Mouse (Mus musculus) myocyte (in vitro differentiated cells): ENCODE measurements around the gene Nr1h2. TPM values are rescaled to one million over a fixed set of nuclear protein-coding genes. Genes with fewer than 3 reads are reported as not detected.

Source experiments
- H3K27me3 ChIP-seq: one replicate; pipeline ENCODE4 v1.6.1; 2011; ENCODE audit not compliant: control insufficient read depth, insufficient read depth, insufficient read length
- H3K36me3 ChIP-seq: one replicate; pipeline ENCODE4 v1.6.1; 2011; ENCODE audit not compliant: control insufficient read depth, insufficient read depth
- H3K4me2 ChIP-seq: one replicate; pipeline ENCODE4 v1.6.1; 2011; ENCODE audit warnings: low read depth, control low read depth
- H3K4me3 ChIP-seq: one replicate; pipeline ENCODE4 v1.5.1; 2011; ENCODE audit warnings: mild to moderate bottlenecking, control low read depth, moderate library complexity
- H3K79me2 ChIP-seq: one replicate; pipeline ENCODE4 v1.6.1; 2011; ENCODE audit not compliant: control insufficient read depth, insufficient read depth
- H3ac ChIP-seq: one replicate; pipeline ENCODE4 v1.6.1; 2011; ENCODE audit not compliant: control insufficient read depth, insufficient read length
- CEBPB ChIP-seq: IDR thresholded peaks from 2 replicates; pipeline ENCODE4 v1.6.1; 2011; ENCODE audit warnings: mild to moderate bottlenecking, moderate library complexity; ENCODE audit not compliant: poor library complexity, insufficient read depth, severe bottlenecking
- E2F4 ChIP-seq: IDR thresholded peaks from one replicate; pipeline ENCODE4 v1.6.1; 2011; ENCODE audit warnings: mild to moderate bottlenecking, control low read depth, moderate library complexity; ENCODE audit not compliant: insufficient read depth
- MAX ChIP-seq: IDR thresholded peaks from one replicate; pipeline ENCODE4 v1.6.1; 2011; ENCODE audit warnings: low read depth, mild to moderate bottlenecking, control low read depth
- MYOD1 ChIP-seq, 3 experiments: IDR thresholded peaks; one replicate each; pipeline ENCODE4 v1.6.1; 2011; ENCODE audit warnings: control low read depth in 2 of 3, low read depth in 2 of 3, mild to moderate bottlenecking in 2 of 3, moderate library complexity in 1 of 3; ENCODE audit not compliant: insufficient read length in 2 of 3, control insufficient read depth in 1 of 3
- MYOG ChIP-seq, 3 experiments: IDR thresholded peaks; one replicate each; pipeline ENCODE4 v1.6.1; 2011; ENCODE audit warnings: control low read depth in 2 of 3, low read depth in 2 of 3, mild to moderate bottlenecking in 2 of 3; ENCODE audit not compliant: insufficient read length in 2 of 3, control insufficient read depth in 1 of 3, insufficient read depth in 1 of 3
- POLR2A ChIP-seq: IDR thresholded peaks from one replicate; pipeline ENCODE4 v1.6.1; 2011; ENCODE audit warnings: low read depth, mild to moderate bottlenecking, control low read depth, moderate library complexity; ENCODE audit not compliant: insufficient read length
- POLR2AphosphoS2 ChIP-seq: IDR thresholded peaks from one replicate; pipeline ENCODE4 v1.6.1; 2011; ENCODE audit warnings: low read depth, control low read depth; ENCODE audit not compliant: insufficient read length
- REST ChIP-seq: IDR thresholded peaks from one replicate; pipeline ENCODE4 v1.6.1; 2011; ENCODE audit warnings: mild to moderate bottlenecking, control low read depth, moderate library complexity; ENCODE audit not compliant: insufficient read depth, insufficient read length
- SRF ChIP-seq: IDR thresholded peaks from one replicate; pipeline ENCODE4 v1.6.1; 2011; ENCODE audit warnings: low read depth; ENCODE audit not compliant: control insufficient read depth, insufficient read length
- TCF12 ChIP-seq: IDR thresholded peaks from one replicate; pipeline ENCODE4 v1.6.1; 2011; ENCODE audit warnings: mild to moderate bottlenecking, control low read depth; ENCODE audit not compliant: poor library complexity, insufficient read depth, severe bottlenecking
- TCF3 ChIP-seq: IDR thresholded peaks from one replicate; pipeline ENCODE4 v1.6.1; 2011; ENCODE audit warnings: low read depth, control low read depth; ENCODE audit not compliant: insufficient read length
- USF1 ChIP-seq: IDR thresholded peaks from one replicate; pipeline ENCODE4 v1.6.1; 2011; ENCODE audit warnings: low read depth, mild to moderate bottlenecking, control low read depth, moderate library complexity
- polyA plus RNA-seq: library from polyadenylated mRNA; unstranded; fragments of >200 nt; fragmentation: generic; extraction: Trizol; gene quantifications from one replicate; pipeline ENCODE4 v1.2.1, GENCODE M21; 2012; ENCODE audit warnings: missing spikeins

Gene Nr1h2
- polyA plus RNA-seq, 1 experiment: 94.7 TPM

DNA sequence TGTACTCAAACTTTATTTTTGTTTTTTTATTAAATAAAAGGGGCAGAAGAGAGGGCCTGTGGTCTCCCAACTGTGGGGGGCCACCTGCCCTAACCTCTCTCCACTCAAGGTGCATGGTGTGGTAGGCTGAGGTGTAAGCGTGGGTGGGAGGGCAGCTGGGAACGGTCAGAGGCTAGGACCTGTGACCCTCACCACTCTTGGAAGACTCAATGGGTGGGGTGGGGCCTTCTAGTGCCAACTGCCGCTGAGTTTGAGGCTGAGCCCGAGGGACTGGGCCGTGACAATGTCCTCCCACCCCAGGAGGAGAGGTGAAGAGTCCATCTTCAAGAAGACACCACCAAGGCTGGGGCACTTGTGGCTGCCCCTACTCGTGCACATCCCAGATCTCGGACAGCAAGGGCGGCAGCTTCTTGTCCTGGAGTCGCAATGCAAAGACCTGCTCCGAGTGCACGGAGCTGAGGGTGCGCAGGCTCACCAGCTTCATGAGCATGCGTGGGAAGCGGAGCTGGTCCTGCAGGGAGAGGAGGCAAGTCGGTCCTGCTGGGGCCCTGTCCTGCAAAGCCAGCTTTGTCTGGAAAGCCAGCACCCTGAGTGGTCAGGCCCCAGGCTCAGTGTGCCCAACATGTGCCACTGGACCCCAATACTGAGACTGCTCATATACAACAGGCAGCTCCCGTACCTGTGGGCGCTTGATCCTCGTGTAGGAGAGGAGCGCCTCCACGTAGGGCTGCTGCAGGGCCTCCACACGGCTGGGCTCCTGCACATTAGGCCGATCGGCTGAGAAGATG, 3.9 kb downstream of the Nr1h2 start:
- H3K4me3 ChIP-seq: no peak overlapping the region
- no peaks in the 10 kb centered on the region for H3K27me3 ChIP-seq
- TF ChIP-seq MYOD1 (IDR thresholded peaks at IDR 0.05; ENCODE audit: control insufficient read depth in 1 of 3, insufficient read length in 2 of 3, low read depth in 2 of 3): no peak
- no peak for TF ChIP-seq TCF3
- TF ChIP-seq USF1: no peak
- TF ChIP-seq MAX: no peak
- TF ChIP-seq REST: no peak
- TF ChIP-seq E2F4: no peak
- no peak for TF ChIP-seq POLR2A
- TF ChIP-seq TCF12: no peak
- no peak for TF ChIP-seq SRF
- no peak for TF ChIP-seq MYOG (IDR thresholded peaks at IDR 0.05; ENCODE audit: control insufficient read depth in 1 of 3, insufficient read depth in 1 of 3, insufficient read length in 2 of 3, low read depth in 2 of 3)
- no peak for TF ChIP-seq CEBPB
- no peaks in the 10 kb centered on the region for H3K36me3 ChIP-seq
- peaks cover 16% of the 10 kb centered on the region for H3K79me2 ChIP-seq
- no peak overlapping the region for H3K4me2 ChIP-seq
- H3ac ChIP-seq: no peak overlapping the region

- H3ac ChIP-seq: no peak within 1 kb of the TSS
- H3K79me2 ChIP-seq: peaks cover 16% of the 10 kb centered on the region
- H3K36me3 ChIP-seq: no peaks in the 10 kb centered on the region
- peak within 1 kb of the TSS; percentile 39 for H3K4me3 ChIP-seq
- H3K27me3 ChIP-seq: no peaks in the 10 kb centered on the region
- TF ChIP-seq CEBPB (no peak), USF1 (no peak), POLR2AphosphoS2 (peak; percentile 96), MYOG (IDR thresholded peaks at IDR 0.05; ENCODE audit: control insufficient read depth in 1 of 3, insufficient read depth in 1 of 3, insufficient read length in 2 of 3, low read depth in 2 of 3) (no peak), MAX (no peak), MYOD1 (IDR thresholded peaks at IDR 0.05; ENCODE audit: control insufficient read depth in 1 of 3, insufficient read length in 2 of 3, low read depth in 2 of 3) (no peak), POLR2A (peak; percentile 58), E2F4 (peak; percentile 78)
- H3K4me2 ChIP-seq: peak within 1 kb of the TSS; percentile 87
Measured at GRCm38 (mm10) chr7:44548497-44549087, 5.2 kb downstream of the Nr1h2 start, which contains the start of gene Pold1. Pold1 (minus strand) TSS chr7:44548849.

DNA sequence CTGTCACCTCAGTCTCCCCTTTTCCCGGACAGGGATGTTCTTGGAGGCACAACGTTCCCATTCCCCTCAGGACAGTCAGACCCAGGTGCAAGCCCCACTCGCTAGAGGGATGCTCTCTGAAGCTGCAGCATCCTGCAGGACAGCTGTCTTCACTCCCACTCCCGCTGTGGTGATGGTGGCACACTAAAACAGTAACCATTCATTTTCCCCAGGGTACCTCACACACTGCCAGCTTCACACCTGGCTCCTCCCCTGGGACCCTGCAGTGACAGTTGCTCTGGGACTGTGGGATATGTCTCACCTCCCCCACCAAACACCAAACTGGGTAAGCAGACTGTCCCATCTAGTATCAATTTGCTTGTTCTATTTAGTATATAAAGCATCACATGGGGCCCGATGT, 6.0 kb downstream of the Nr1h2 start:
- Histone ChIP-seq H3K79me2 (peaks cover 14% of the 10 kb centered on the region), H3K4me3 (peak overlapping the region; percentile 39), H3K27me3 (no peaks in the 10 kb centered on the region), H3K36me3 (no peaks in the 10 kb centered on the region), H3ac (no peak overlapping the region), H3K4me2 (peak overlapping the region; percentile 87)
- TF ChIP-seq CEBPB (no peak), MYOD1 (IDR thresholded peaks at IDR 0.05; ENCODE audit: control insufficient read depth in 1 of 3, insufficient read length in 2 of 3, low read depth in 2 of 3) (peak in 2 of 3 experiments; percentile 21 to 51), POLR2A (no peak), E2F4 (no peak), REST (no peak), USF1 (no peak), SRF (no peak)

GRCm38 (mm10) chr7:44547041-44547440, 6.7 kb downstream of the Nr1h2 start:
- peaks cover 10% of the 10 kb centered on the region for H3K79me2 ChIP-seq
- no peaks in the 10 kb centered on the region for H3K36me3 ChIP-seq

More at GRCm38 (mm10) chr7:44547041-44547440, 6.7 kb downstream of the Nr1h2 start:
- Histone ChIP-seq H3K27me3 (no peaks in the 10 kb centered on the region), H3K4me3 (peak overlapping the region; percentile 39), H3ac (no peak overlapping the region), H3K4me2 (peak overlapping the region; percentile 87)
- TF ChIP-seq SRF (no peak), MAX (no peak), MYOG (IDR thresholded peaks at IDR 0.05; ENCODE audit: control insufficient read depth in 1 of 3, insufficient read depth in 1 of 3, insufficient read length in 2 of 3, low read depth in 2 of 3) (no peak), USF1 (no peak), TCF3 (no peak), REST (no peak), CEBPB (no peak), POLR2A (no peak), MYOD1 (IDR thresholded peaks at IDR 0.05; ENCODE audit: control insufficient read depth in 1 of 3, insufficient read length in 2 of 3, low read depth in 2 of 3) (no peak), E2F4 (no peak), POLR2AphosphoS2 (no peak), TCF12 (no peak)
